Mouse (Mus musculus): ENCODE results near the gene Ttc38. TPM values are rescaled to one million over a fixed set of nuclear protein-coding genes. Genes with fewer than 3 reads are reported as not detected.

Ttc38 gene
- polyA plus RNA-seq, 1 experiment from 2014 or later = 2.8 TPM

DNA sequence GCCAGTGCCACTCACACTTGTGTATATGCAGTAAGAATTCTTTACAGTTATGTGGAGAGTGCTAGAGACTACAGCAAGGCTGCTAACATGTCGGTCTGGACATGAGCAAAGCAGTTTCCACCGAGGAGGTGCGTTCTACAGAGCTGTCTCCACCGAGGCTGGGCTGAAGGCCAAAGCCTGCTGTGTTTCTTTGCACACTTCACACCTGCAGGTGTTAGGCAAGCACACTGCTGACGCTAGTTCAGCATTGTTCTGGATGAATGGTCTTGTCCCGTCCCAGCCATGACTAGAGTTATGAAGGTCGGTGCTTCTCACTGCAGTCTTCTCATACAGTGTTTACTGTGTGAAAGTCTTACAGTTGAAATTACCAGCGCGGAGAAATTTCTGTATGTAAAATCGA lies 59.9 kb downstream of the Ttc38 start:
- no peak overlapping the region for H3K27ac ChIP-seq (ENCODE audit: low read depth, low read length)
- DNase-seq (ENCODE audit: low spot score) (no peak), ATAC-seq (replicated peaks; ENCODE audit: low FRiP score) (no peak)
- no peaks in the 10 kb centered on the region for H3K27me3 ChIP-seq (ENCODE audit: control insufficient read depth, insufficient read depth, low read length)
- H3K4me2 ChIP-seq (ENCODE audit: low read depth, low read length, severe bottlenecking) = no peak overlapping the region
- 91% methylated on average over 10 of the region's 10 CpGs for WGBS
- no peak overlapping the region for H3K9ac ChIP-seq (ENCODE audit: low read length)
- no peaks in the 10 kb centered on the region for H3K4me1 ChIP-seq (replicated peaks; ENCODE audit: control insufficient read depth, insufficient read depth, low read length)
- no peaks in the 10 kb centered on the region for H3K9me3 ChIP-seq (ENCODE audit: control insufficient read depth, low read length)
- peaks cover 3% of the 10 kb centered on the region; the same call in 1 of the 2 replicates for H3K36me3 ChIP-seq (ENCODE audit: control insufficient read depth, insufficient read depth, low read length)
- H3K4me3 ChIP-seq (ENCODE audit: low read depth, low read length) = no peak overlapping the region

DNA sequence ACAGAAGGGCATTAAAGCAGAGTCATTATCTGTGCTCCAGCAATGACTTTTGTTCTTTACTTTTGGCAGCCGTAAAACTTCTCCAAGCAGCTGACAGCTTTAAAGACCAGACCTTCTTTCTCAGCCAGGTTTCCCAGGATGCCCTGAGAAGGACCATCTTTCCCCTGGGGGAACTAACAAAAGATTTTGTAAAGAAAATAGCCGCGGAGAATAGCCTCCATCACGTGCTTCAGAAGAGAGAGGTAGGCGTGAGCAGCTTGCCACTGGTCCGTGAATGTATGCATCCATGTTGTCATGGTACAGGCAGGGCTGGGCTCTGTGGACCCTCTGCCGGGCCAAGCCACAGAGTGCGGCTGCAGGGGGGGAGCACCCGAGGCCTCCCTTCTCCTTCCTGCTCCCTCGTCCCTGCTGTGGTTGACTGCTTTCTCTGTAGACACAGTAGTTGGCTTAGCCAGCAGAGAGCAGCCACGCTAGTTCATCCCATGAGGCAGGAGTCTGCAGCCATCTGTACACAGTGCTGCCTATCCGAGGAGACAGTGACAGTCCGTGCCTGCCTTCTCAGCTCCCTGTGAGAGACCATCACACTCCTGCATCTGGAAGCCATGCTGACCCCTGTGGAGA lies 60.5 kb downstream of the Ttc38 start:
- DNase-seq (ENCODE audit: low spot score) = no peak

GRCm38 (mm10) chr15:85893871-85894270 lies 61.8 kb downstream of the Ttc38 start:
- Histone ChIP-seq H3K4me2 (ENCODE audit: low read depth, low read length, severe bottlenecking) (no peak overlapping the region), H3K27ac (ENCODE audit: low read depth, low read length) (no peak overlapping the region), H3K9ac (ENCODE audit: low read length) (no peak overlapping the region), H3K36me3 (ENCODE audit: control insufficient read depth, insufficient read depth, low read length) (peaks cover 3% of the 10 kb centered on the region; the same call in 1 of the 2 replicates), H3K4me1 (replicated peaks; ENCODE audit: control insufficient read depth, insufficient read depth, low read length) (no peaks in the 10 kb centered on the region), H3K27me3 (ENCODE audit: control insufficient read depth, insufficient read depth, low read length) (no peaks in the 10 kb centered on the region), H3K9me3 (ENCODE audit: control insufficient read depth, low read length) (no peaks in the 10 kb centered on the region), H3K4me3 (ENCODE audit: low read depth, low read length) (no peak overlapping the region)
- WGBS = 89% methylated on average over 7 of the region's 7 CpGs
- ATAC-seq (replicated peaks; ENCODE audit: low FRiP score) (no peak), DNase-seq (ENCODE audit: low spot score) (no peak)

More for the DNA sequence above, 60.5 kb downstream of the Ttc38 start:
- 90% methylated on average over 13 of the region's 13 CpGs for WGBS
- Histone ChIP-seq H3K27me3 (ENCODE audit: control insufficient read depth, insufficient read depth, low read length) (no peaks in the 10 kb centered on the region), H3K9ac (ENCODE audit: low read length) (no peak overlapping the region), H3K27ac (ENCODE audit: low read depth, low read length) (no peak overlapping the region), H3K9me3 (ENCODE audit: control insufficient read depth, low read length) (no peaks in the 10 kb centered on the region), H3K36me3 (ENCODE audit: control insufficient read depth, insufficient read depth, low read length) (peaks cover 3% of the 10 kb centered on the region; the same call in 1 of the 2 replicates), H3K4me3 (ENCODE audit: low read depth, low read length) (no peak overlapping the region), H3K4me2 (ENCODE audit: low read depth, low read length, severe bottlenecking) (no peak overlapping the region), H3K4me1 (replicated peaks; ENCODE audit: control insufficient read depth, insufficient read depth, low read length) (no peaks in the 10 kb centered on the region)
- ATAC-seq (replicated peaks; ENCODE audit: low FRiP score) = no peak

GRCm38 (mm10) chr15:85896284-85896683 lies 64.2 kb downstream of the Ttc38 start:
- H3K4me1 ChIP-seq (replicated peaks; ENCODE audit: control insufficient read depth, insufficient read depth, low read length) = 0 out of 2 replicates have a peak, but pooled peaks cover 2% of the 10 kb centered on the region
- H3K4me3 ChIP-seq (ENCODE audit: low read depth, low read length) = no peak overlapping the region
- 15% methylated on average over 8 of the region's 8 CpGs for WGBS
- no peaks in the 10 kb centered on the region for H3K27me3 ChIP-seq (ENCODE audit: control insufficient read depth, insufficient read depth, low read length)
- DNase-seq (ENCODE audit: low spot score) = peak; percentile 91
- ATAC-seq (replicated peaks; ENCODE audit: low FRiP score) = peak; percentile 51; the same call in 1 of the 2 replicates
- no peaks in the 10 kb centered on the region for H3K9me3 ChIP-seq (ENCODE audit: control insufficient read depth, low read length)
- no peak overlapping the region for H3K4me2 ChIP-seq (ENCODE audit: low read depth, low read length, severe bottlenecking)
- peaks cover 5% of the 10 kb centered on the region; the same call in 1 of the 2 replicates for H3K36me3 ChIP-seq (ENCODE audit: control insufficient read depth, insufficient read depth, low read length)
- no peak overlapping the region for H3K9ac ChIP-seq (ENCODE audit: low read length)
- H3K27ac ChIP-seq (ENCODE audit: low read depth, low read length) = no peak overlapping the region

DNA sequence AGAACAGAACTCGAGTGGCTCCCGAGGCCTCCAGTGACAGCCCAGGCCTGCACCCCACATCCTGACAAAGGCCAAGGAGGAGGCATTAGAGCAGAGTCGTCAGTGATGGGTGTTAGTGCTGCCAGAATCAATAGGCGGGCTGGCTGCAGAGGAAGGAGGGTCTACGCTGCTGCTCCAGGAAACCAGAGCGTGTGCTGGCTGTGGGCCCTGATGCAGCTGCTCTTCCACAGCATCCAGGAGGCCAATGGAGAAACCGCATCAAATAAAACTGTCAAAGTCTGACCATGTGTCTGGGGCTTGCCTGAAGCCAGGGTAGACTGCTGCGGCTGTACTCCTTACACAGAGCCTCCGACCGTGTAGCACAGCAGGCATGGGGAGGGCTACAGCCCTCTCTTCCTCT lies 65.0 kb downstream of the Ttc38 start:
- DNase-seq (ENCODE audit: low spot score) (no peak), ATAC-seq (replicated peaks; ENCODE audit: low FRiP score) (no peak)
- no peaks in the 10 kb centered on the region for H3K27me3 ChIP-seq (ENCODE audit: control insufficient read depth, insufficient read depth, low read length)
- WGBS = 89% methylated on average over 10 of the region's 10 CpGs
- no peak overlapping the region for H3K27ac ChIP-seq (ENCODE audit: low read depth, low read length)
- H3K4me2 ChIP-seq (ENCODE audit: low read depth, low read length, severe bottlenecking) = no peak overlapping the region
- no peak overlapping the region for H3K4me3 ChIP-seq (ENCODE audit: low read depth, low read length)
- H3K36me3 ChIP-seq (ENCODE audit: control insufficient read depth, insufficient read depth, low read length) = peaks cover 5% of the 10 kb centered on the region; the same call in 1 of the 2 replicates
- no peaks in the 10 kb centered on the region for H3K9me3 ChIP-seq (ENCODE audit: control insufficient read depth, low read length)
- H3K9ac ChIP-seq (ENCODE audit: low read length) = no peak overlapping the region
- 0 out of 2 replicates have a peak, but pooled peaks cover 2% of the 10 kb centered on the region for H3K4me1 ChIP-seq (replicated peaks; ENCODE audit: control insufficient read depth, insufficient read depth, low read length)

GRCm38 (mm10) chr15:85899396-85899795 lies 67.3 kb downstream of the Ttc38 start:
- no peak overlapping the region for H3K27ac ChIP-seq (ENCODE audit: low read depth, low read length)
- WGBS = 36% methylated on average over 6 of the region's 6 CpGs
- no peaks in the 10 kb centered on the region for H3K9me3 ChIP-seq (ENCODE audit: control insufficient read depth, low read length)
- peaks cover 2% of the 10 kb centered on the region; the same call in 1 of the 2 replicates for H3K36me3 ChIP-seq (ENCODE audit: control insufficient read depth, insufficient read depth, low read length)
- H3K27me3 ChIP-seq (ENCODE audit: control insufficient read depth, insufficient read depth, low read length) = no peaks in the 10 kb centered on the region
- H3K4me3 ChIP-seq (ENCODE audit: low read depth, low read length) = no peak overlapping the region
- DNase-seq (ENCODE audit: low spot score) (no peak), ATAC-seq (replicated peaks; ENCODE audit: low FRiP score) (no peak)
- H3K9ac ChIP-seq (ENCODE audit: low read length) = no peak overlapping the region
- H3K4me2 ChIP-seq (ENCODE audit: low read depth, low read length, severe bottlenecking) = no peak overlapping the region
- 0 out of 2 replicates have a peak, but pooled peaks cover 2% of the 10 kb centered on the region for H3K4me1 ChIP-seq (replicated peaks; ENCODE audit: control insufficient read depth, insufficient read depth, low read length)

DNA sequence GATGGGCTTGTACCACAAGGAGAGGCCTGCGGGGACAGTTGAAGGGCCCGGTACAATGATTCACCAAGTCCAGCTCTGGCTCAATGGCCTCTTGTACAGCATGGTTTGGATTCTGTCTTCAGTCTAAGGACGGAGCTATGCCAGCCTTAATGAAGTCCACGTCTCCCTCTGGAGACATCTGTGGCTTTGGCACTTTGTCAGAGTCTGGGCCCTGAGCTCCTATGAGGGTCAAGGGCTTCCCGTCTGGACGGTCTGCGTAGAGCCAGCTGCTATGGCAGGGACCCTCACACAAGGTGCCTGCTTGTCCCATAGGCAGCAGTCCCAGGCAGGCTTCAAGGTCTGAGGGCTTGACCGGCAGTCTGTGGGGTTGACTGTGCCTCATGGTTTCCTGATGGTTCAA lies 68.2 kb downstream of the Ttc38 start:
- Histone ChIP-seq H3K27ac (ENCODE audit: low read depth, low read length) (no peak overlapping the region), H3K9me3 (ENCODE audit: control insufficient read depth, low read length) (no peaks in the 10 kb centered on the region), H3K4me3 (ENCODE audit: low read depth, low read length) (no peak overlapping the region), H3K36me3 (ENCODE audit: control insufficient read depth, insufficient read depth, low read length) (peaks cover 2% of the 10 kb centered on the region; the same call in 1 of the 2 replicates), H3K4me1 (replicated peaks; ENCODE audit: control insufficient read depth, insufficient read depth, low read length) (0 out of 2 replicates have a peak, but pooled peaks cover 2% of the 10 kb centered on the region), H3K4me2 (ENCODE audit: low read depth, low read length, severe bottlenecking) (no peak overlapping the region), H3K9ac (ENCODE audit: low read length) (no peak overlapping the region), H3K27me3 (ENCODE audit: control insufficient read depth, insufficient read depth, low read length) (no peaks in the 10 kb centered on the region)
- WGBS = 94% methylated on average over 8 of the region's 8 CpGs
- DNase-seq (ENCODE audit: low spot score) (no peak), ATAC-seq (replicated peaks; ENCODE audit: low FRiP score) (no peak)

DNA sequence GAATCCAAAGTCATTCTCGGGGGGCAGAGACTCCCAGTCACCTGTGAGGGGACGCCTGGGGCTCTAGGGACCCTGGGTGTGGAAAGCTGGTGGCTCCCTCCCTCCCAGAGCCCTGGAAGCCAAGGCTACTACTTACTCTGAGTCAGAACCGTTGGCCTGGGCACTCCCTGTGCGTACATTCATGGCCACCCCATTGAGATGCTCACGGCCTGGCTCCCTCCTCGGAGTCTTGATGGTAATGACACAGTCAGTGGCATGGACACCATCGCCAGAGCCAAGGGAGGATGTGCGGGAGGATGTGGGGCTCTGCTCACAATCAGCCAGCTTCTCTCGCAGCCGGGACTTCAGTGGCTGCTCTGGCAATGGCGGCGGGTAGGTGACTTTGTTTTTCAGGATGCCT lies 68.7 kb downstream of the Ttc38 start:
- H3K9me3 ChIP-seq (ENCODE audit: control insufficient read depth, low read length) = no peaks in the 10 kb centered on the region
- H3K36me3 ChIP-seq (ENCODE audit: control insufficient read depth, insufficient read depth, low read length) = peaks cover 2% of the 10 kb centered on the region; the same call in 1 of the 2 replicates
- WGBS = 85% methylated on average over 12 of the region's 12 CpGs
- DNase-seq (ENCODE audit: low spot score) (no peak), ATAC-seq (replicated peaks; ENCODE audit: low FRiP score) (no peak)
- H3K4me1 ChIP-seq (replicated peaks; ENCODE audit: control insufficient read depth, insufficient read depth, low read length) = 0 out of 2 replicates have a peak, but pooled peaks cover 2% of the 10 kb centered on the region
- no peak overlapping the region for H3K4me3 ChIP-seq (ENCODE audit: low read depth, low read length)
- no peak overlapping the region for H3K4me2 ChIP-seq (ENCODE audit: low read depth, low read length, severe bottlenecking)
- no peak overlapping the region for H3K27ac ChIP-seq (ENCODE audit: low read depth, low read length)
- no peaks in the 10 kb centered on the region for H3K27me3 ChIP-seq (ENCODE audit: control insufficient read depth, insufficient read depth, low read length)
- no peak overlapping the region for H3K9ac ChIP-seq (ENCODE audit: low read length)

DNA sequence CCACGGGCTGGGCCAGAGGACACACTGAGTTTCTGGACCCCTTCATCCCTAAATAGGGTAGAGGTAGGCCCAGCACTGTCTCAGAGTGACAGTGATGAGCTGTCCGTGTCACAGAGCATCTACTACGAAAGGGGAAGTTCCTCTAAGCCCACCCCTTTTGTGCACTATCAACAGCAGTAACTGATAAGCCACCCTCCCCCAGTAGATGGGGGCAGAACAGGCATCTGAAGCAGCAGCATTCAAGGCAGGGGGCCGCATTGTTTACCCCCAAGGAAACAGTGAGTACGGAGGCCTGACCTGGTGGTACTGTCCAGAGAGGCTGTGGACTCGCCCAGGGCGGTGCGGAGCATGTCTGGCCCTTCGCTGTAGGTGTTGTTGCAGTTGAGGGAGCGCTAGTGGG lies 70.4 kb downstream of the Ttc38 start:
- peaks cover 2% of the 10 kb centered on the region; the same call in 1 of the 2 replicates for H3K36me3 ChIP-seq (ENCODE audit: control insufficient read depth, insufficient read depth, low read length)
- WGBS = 84% methylated on average over 10 of the region's 10 CpGs
- H3K9me3 ChIP-seq (ENCODE audit: control insufficient read depth, low read length) = no peaks in the 10 kb centered on the region

More for the DNA sequence above, 70.4 kb downstream of the Ttc38 start:
- DNase-seq (ENCODE audit: low spot score) (no peak), ATAC-seq (replicated peaks; ENCODE audit: low FRiP score) (no peak)
- Histone ChIP-seq H3K9ac (ENCODE audit: low read length) (no peak overlapping the region), H3K4me2 (ENCODE audit: low read depth, low read length, severe bottlenecking) (no peak overlapping the region), H3K4me3 (ENCODE audit: low read depth, low read length) (no peak overlapping the region), H3K4me1 (replicated peaks; ENCODE audit: control insufficient read depth, insufficient read depth, low read length) (0 out of 2 replicates have a peak, but pooled peaks cover 2% of the 10 kb centered on the region), H3K27me3 (ENCODE audit: control insufficient read depth, insufficient read depth, low read length) (no peaks in the 10 kb centered on the region), H3K27ac (ENCODE audit: low read depth, low read length) (no peak overlapping the region)

Data from forebrain, embryonic 11.5 days (tissue).